Mouse (Mus musculus): ENCODE data around the gene Fmnl2. TPM values are rescaled to one million over a fixed set of nuclear protein-coding genes. Genes with fewer than 3 reads are reported as not detected.

The Fmnl2 gene
- polyA plus RNA-seq, 1 experiment from 2014 or later: 8.6 TPM

GRCm38 (mm10) chr2:52920701-52921435 lies 63.2 kb downstream of the Fmnl2 start:
- H3K4me1 ChIP-seq (replicated peaks): 0 out of 2 replicates have a peak, but pooled peaks cover 7% of the 10 kb centered on the region
- no peak overlapping the region for H3K4me2 ChIP-seq
- no peaks in the 10 kb centered on the region for H3K9me3 ChIP-seq
- peak; percentile 40; the same call in 1 of the 2 replicates for ATAC-seq (ENCODE audit: low FRiP score, low read depth)
- WGBS: 79% methylated on average over 5 of the region's 5 CpGs
- 0 out of 2 replicates have a peak overlapping the region, but pooled peaks have one; percentile 20 for H3K27ac ChIP-seq (replicated peaks)
- H3K9ac ChIP-seq: no peak overlapping the region
- no peak overlapping the region for H3K4me3 ChIP-seq
- H3K36me3 ChIP-seq: no peaks in the 10 kb centered on the region
- H3K27me3 ChIP-seq: no peaks in the 10 kb centered on the region

- WGBS: 93% methylated on average over 3 of the region's 3 CpGs
- Histone ChIP-seq H3K4me3 (no peak overlapping the region), H3K4me1 (replicated peaks) (peaks cover 24% of the 10 kb centered on the region), H3K27me3 (no peaks in the 10 kb centered on the region), H3K4me2 (no peak overlapping the region), H3K9me3 (no peaks in the 10 kb centered on the region), H3K27ac (replicated peaks) (no peak overlapping the region), H3K9ac (no peak overlapping the region), H3K36me3 (no peaks in the 10 kb centered on the region)
- no peak for ATAC-seq (ENCODE audit: low FRiP score, low read depth)
Observed at GRCm38 (mm10) chr2:52925062-52925461, 67.4 kb downstream of the Fmnl2 start.

DNA sequence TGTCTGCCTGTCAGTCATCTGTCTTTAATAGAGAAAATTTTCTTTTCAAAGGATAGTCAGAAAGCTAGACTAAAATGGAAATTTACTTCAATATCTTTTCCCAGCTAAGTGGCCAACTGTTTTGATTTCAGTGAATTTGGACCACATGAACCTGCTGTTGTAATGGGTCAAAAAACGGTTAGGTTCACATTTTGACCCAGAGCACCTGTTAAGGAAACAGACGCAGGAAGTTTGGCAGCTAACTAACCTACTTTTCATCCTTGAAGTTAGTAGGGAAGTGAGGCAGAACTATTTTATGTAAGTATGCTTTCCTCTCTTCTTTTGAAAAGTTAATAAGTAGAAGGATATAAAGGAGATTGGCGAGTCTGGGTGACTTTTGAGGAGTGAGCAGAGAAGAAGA lies 69.7 kb downstream of the Fmnl2 start:
- ATAC-seq (ENCODE audit: low FRiP score, low read depth): no peak
- Histone ChIP-seq H3K9ac (no peak overlapping the region), H3K4me2 (no peak overlapping the region), H3K36me3 (no peaks in the 10 kb centered on the region), H3K4me1 (replicated peaks) (peaks cover 39% of the 10 kb centered on the region), H3K4me3 (no peak overlapping the region), H3K9me3 (no peaks in the 10 kb centered on the region), H3K27me3 (no peaks in the 10 kb centered on the region), H3K27ac (replicated peaks) (peak overlapping the region; percentile 42; the same call in 1 of the 2 replicates)
- WGBS: 44% methylated on average over 3 of the region's 3 CpGs

DNA sequence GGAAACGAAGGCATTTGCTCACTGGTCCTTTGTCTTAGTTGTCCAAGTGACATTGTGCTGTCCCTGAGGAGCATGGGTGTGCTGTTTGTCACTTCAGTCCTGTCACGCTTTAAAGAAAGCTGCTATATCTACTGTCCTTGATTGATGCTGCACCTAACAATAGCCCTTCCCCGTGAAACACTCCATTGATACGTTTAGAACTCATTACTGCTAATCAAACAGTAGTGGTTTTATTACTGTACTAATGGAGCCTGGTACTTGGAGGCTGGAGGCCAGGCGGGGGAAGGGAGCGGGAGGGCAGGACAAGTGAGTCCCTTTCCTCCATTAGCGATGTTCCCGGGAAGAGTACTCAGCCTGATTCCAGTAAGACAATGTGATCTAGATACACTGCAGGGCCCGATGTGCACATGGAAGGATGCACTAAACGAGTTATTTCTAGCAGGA lies 70.2 kb downstream of the Fmnl2 start:
- no peaks in the 10 kb centered on the region for H3K27me3 ChIP-seq
- H3K4me1 ChIP-seq (replicated peaks): peaks cover 39% of the 10 kb centered on the region
- H3K4me2 ChIP-seq: no peak overlapping the region
- WGBS: 20% methylated on average over 10 of the region's 10 CpGs
- no peak overlapping the region for H3K9ac ChIP-seq
- no peaks in the 10 kb centered on the region for H3K9me3 ChIP-seq
- no peak overlapping the region for H3K4me3 ChIP-seq
- peak; percentile 31; the same call in 1 of the 2 replicates for ATAC-seq (ENCODE audit: low FRiP score, low read depth)
- peak overlapping the region; percentile 42 for H3K27ac ChIP-seq (replicated peaks)
- H3K36me3 ChIP-seq: no peaks in the 10 kb centered on the region

DNA sequence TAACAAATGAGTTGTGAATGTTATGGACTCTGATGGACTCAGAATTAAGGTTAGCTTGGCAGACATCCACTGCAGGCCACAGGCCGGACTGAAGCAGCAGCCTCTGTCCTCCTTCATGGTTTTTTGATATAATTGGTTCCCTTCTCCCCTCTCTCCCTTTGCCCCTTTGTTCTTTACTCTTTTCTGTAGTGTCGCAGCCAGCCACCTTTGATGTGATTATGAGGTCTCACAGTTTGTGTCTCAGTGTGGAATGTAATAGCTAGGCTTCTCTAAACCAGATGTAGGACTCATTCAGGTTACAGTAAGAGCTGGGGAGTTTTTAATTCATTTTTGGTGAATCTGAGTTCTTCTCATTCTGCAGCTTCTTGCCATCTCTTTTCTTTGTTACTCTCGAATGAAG lies 70.7 kb downstream of the Fmnl2 start:
- Histone ChIP-seq H3K36me3 (no peaks in the 10 kb centered on the region), H3K9ac (no peak overlapping the region), H3K27me3 (no peaks in the 10 kb centered on the region), H3K9me3 (no peaks in the 10 kb centered on the region), H3K4me2 (no peak overlapping the region), H3K27ac (replicated peaks) (peak overlapping the region; percentile 42), H3K4me1 (replicated peaks) (peaks cover 39% of the 10 kb centered on the region), H3K4me3 (no peak overlapping the region)
- WGBS: 34% methylated on average over 3 of the region's 3 CpGs
- no peak for ATAC-seq (ENCODE audit: low FRiP score, low read depth)

- H3K4me2 ChIP-seq: no peak overlapping the region
- H3K27ac ChIP-seq (replicated peaks): peak overlapping the region; percentile 37
- no peak overlapping the region for H3K9ac ChIP-seq
- peak; percentile 77 for ATAC-seq (ENCODE audit: low FRiP score, low read depth)
- H3K9me3 ChIP-seq: no peaks in the 10 kb centered on the region
- peaks cover 39% of the 10 kb centered on the region for H3K4me1 ChIP-seq (replicated peaks)
- WGBS: 70% methylated on average over 5 of the region's 5 CpGs
- no peaks in the 10 kb centered on the region for H3K27me3 ChIP-seq
- H3K36me3 ChIP-seq: no peaks in the 10 kb centered on the region
- no peak overlapping the region for H3K4me3 ChIP-seq
Observed at GRCm38 (mm10) chr2:52930106-52930868, 72.6 kb downstream of the Fmnl2 start.

DNA sequence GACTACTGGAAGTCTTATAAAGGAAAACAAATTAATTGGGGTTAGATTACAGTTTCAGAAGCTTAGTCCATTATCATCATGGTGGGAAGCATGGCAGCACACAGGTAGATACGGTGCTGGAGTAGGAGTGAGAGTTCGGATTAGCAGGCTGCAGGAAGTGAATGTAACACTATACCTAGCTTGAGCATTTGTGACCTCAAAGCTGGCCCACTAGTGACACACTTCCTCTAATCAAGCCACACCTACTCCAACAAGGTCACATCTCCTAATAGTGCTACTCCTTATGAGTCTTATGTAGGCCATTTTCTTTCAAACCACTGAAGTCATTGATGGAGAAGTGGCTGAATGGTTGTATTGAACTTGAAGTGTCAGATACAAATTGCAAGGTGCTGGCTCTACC lies 73.7 kb downstream of the Fmnl2 start:
- Histone ChIP-seq H3K9me3 (no peaks in the 10 kb centered on the region), H3K9ac (no peak overlapping the region), H3K4me3 (no peak overlapping the region), H3K4me1 (replicated peaks) (peaks cover 40% of the 10 kb centered on the region), H3K4me2 (no peak overlapping the region), H3K27ac (replicated peaks) (no peak overlapping the region), H3K27me3 (no peaks in the 10 kb centered on the region), H3K36me3 (no peaks in the 10 kb centered on the region)
- 89% methylated on average over 2 of the region's 2 CpGs for WGBS
- no peak for ATAC-seq (ENCODE audit: low FRiP score, low read depth)

- no peak overlapping the region for H3K4me2 ChIP-seq
- H3K27ac ChIP-seq (replicated peaks): no peak overlapping the region
- H3K4me3 ChIP-seq: no peak overlapping the region
- 81% methylated on average over 6 of the region's 6 CpGs for WGBS
- no peak overlapping the region for H3K9ac ChIP-seq
- peaks cover 13% of the 10 kb centered on the region; the same call in 1 of the 2 replicates for H3K4me1 ChIP-seq (replicated peaks)
- no peaks in the 10 kb centered on the region for H3K27me3 ChIP-seq
- ATAC-seq (ENCODE audit: low FRiP score, low read depth): no peak
- no peaks in the 10 kb centered on the region for H3K36me3 ChIP-seq
- H3K9me3 ChIP-seq: no peaks in the 10 kb centered on the region
Observed at GRCm38 (mm10) chr2:52935906-52936305, 78.2 kb downstream of the Fmnl2 start.

- H3K9ac ChIP-seq: no peak overlapping the region
- 61% methylated on average over 6 of the region's 6 CpGs for WGBS
- H3K27me3 ChIP-seq: no peaks in the 10 kb centered on the region
- H3K27ac ChIP-seq (replicated peaks): no peak overlapping the region
- H3K4me1 ChIP-seq (replicated peaks): peaks cover 6% of the 10 kb centered on the region; the same call in 1 of the 2 replicates
- H3K9me3 ChIP-seq: no peaks in the 10 kb centered on the region
- H3K4me2 ChIP-seq: no peak overlapping the region
- no peaks in the 10 kb centered on the region for H3K36me3 ChIP-seq
- H3K4me3 ChIP-seq: no peak overlapping the region
- ATAC-seq (ENCODE audit: low FRiP score, low read depth): no peak
Observed at GRCm38 (mm10) chr2:52938351-52939074, 80.9 kb downstream of the Fmnl2 start.

GRCm38 (mm10) chr2:52943644-52944423 lies 86.2 kb downstream of the Fmnl2 start:
- H3K4me2 ChIP-seq: no peak overlapping the region
- peaks cover 22% of the 10 kb centered on the region for H3K4me1 ChIP-seq (replicated peaks)
- H3K9ac ChIP-seq: no peak overlapping the region
- H3K27me3 ChIP-seq: no peaks in the 10 kb centered on the region
- no peak for ATAC-seq (ENCODE audit: low FRiP score, low read depth)
- no peak overlapping the region for H3K4me3 ChIP-seq
- no peak overlapping the region; the same call in 1 of the 2 replicates for H3K27ac ChIP-seq (replicated peaks)
- 71% methylated on average over 9 of the region's 9 CpGs for WGBS
- H3K9me3 ChIP-seq: no peaks in the 10 kb centered on the region
- H3K36me3 ChIP-seq: no peaks in the 10 kb centered on the region

DNA sequence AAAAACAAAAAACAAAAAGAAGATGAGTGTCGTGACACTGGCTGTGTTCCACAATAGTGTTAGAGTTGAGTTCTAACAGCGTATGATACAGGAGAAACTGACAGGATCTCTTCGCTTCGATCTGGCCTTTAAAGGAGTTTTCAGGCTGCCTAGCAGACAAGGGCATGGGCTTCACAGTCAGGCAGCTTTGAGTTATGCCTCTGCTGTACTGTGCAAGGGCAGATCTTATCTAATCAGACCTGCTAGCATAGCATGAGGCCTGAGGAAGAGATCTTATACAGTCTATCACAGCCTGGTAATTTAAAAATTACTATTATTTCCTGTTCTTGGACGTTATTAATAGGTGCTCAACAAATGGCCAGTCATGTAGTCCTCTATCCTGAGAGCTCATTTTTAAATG lies 86.9 kb downstream of the Fmnl2 start:
- Histone ChIP-seq H3K36me3 (no peaks in the 10 kb centered on the region), H3K4me1 (replicated peaks) (peaks cover 22% of the 10 kb centered on the region), H3K27me3 (no peaks in the 10 kb centered on the region), H3K9me3 (no peaks in the 10 kb centered on the region), H3K4me3 (no peak overlapping the region), H3K27ac (replicated peaks) (no peak overlapping the region), H3K4me2 (no peak overlapping the region), H3K9ac (no peak overlapping the region)
- 83% methylated on average over 5 of the region's 5 CpGs for WGBS
- ATAC-seq (ENCODE audit: low FRiP score, low read depth): no peak

Measured in hindbrain, embryonic 15.5 days (tissue).